Mouse (Mus musculus) embryo, embryonic 11.5 days (tissue): ENCODE measurements around the gene Frs2.
"Not testable (repeated sequence)": the region's sequence is repeated elsewhere in the genome, so short reads cannot be mapped to it uniquely, and the experiment has no call there.

Experiments
- DNase-seq: peaks from one replicate; pipeline ENCODE4 v3.0.0-alpha.2; 2012; ENCODE audit warnings: low read depth, low spot score

Frs2 gene

DNA sequence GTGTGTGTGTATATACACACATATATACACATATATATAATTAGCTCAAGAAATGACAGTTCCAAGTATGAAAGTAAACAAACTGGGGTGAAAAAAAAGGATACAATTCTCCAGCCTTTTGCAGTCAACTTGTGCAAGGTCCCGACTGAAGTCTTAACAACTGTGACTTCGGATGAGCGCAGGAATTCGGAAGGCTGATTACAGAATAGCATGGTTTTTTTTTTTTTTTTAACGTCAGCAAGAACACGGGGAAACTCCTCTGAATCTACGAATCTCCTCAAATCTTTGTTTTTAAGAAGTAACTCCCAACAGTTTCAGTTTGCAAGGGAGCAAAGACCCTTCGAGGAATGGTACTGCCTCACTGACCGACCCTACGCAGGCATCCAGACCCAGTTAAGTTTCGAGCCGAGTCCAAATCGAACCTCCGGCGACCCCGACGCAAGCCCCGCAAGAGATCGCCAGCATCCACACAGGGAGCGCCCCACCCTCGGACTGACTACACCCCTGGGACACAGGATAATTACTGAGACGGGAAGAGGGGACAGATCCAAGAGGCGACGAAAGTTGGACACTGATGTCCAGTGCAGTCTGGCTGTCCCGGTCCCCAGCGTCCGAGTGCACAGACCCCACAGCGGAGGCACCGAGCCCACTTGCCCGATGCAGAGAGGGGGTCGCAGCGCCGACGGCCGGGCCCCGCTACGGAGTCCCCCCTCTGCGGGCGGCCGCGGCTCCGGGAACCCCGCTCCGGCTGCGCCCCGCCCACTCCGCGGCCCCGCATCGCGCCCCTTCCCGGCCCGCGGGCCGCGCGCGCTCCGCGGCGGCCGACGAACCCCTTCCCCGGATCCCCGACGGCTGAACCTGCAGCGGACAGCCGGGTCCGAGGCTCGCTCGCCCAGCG lies 622 bp downstream of the Frs2 start:
- no peak for DNase-seq

DNA sequence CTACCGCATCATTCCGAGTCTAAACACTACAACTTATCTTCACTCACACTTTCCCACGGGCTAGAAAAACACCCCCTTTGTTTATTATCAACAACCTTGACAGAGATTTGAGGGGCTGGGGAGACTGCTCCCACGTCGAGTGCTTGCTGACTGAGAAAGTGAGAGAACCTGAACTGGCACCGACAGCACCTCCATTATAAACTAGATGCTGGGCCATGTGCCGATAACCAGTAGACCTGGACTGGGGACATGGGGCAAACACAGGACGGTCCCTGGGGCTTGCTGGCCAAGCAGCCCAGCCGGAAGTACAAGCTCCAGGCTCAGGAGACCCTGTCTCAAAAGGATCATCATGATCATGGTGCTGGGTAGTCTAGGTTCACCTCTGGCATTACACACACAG lies 1.9 kb downstream of the Frs2 start:
- no peak for DNase-seq

DNA sequence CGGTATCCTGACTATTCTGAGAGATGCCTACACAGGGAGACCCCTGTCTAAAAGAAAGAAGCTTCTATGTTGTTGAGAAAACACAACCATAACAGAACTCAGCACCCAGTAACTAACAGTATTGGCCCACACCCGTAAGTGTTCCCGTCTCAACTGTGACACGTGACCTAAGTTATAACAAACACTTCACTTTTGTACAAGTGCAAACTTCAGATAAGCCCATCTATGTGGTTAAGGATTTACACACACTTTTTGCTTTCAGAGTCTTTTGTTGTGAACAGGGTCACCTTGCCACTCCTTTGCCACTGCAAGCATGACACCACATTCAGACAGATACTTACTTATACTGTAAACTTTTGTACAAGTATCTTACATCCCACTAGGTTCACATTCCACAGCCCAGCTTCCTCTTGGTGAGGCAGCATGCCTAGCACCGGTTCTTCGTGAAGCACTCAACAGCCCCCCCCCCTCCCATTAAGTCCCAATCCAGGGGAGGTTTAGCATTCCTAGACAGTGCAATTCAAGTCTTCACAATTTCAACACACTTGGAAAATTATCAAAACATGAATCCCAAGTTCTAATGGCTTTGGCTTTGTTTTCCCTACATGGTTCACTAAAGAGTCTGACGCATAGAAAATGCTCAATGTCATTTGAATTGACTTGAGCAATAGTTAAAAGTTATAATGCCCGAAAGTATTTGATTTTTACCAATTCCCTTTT lies 2.6 kb downstream of the Frs2 start:
- no peak for DNase-seq

DNA sequence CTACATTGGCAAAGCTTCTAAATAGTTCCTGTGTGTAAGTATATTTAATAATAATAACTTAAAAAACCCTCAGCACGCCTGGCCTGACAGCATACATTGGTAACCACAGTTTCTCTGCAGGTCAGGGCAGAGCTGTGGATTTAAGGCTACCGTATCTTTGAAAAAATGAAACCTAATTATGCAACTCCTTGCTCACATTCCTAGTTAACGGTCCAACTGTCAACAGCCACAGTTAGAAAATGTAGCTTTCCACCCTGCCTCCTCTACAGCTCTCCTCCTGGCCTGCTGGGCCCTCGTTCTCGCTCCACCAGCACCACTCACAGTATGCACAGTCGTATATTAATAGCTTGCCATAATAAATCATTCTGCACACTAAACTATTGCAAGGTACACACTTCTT lies 3.7 kb downstream of the Frs2 start:
- no peak for DNase-seq

DNA sequence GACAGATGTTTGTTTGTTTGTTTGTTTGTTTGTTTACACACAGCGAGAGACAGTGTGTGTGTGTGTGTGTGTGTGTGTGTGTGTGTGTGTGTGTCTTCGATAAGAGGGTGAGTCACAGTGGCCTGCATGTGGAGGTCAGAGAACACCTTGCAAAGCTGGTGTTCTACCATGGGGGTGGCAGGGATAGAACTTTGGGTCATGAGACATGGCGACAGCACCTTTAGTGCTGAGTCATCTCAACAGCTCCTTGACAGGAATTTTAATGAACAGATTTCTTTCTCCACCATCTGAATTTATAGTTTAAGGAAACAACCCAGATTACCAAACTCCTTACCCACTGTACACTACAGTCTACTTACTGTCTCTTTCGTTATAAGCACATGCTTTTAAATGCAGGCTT lies 4.3 kb downstream of the Frs2 start:
- DNase-seq, result no peak

DNA sequence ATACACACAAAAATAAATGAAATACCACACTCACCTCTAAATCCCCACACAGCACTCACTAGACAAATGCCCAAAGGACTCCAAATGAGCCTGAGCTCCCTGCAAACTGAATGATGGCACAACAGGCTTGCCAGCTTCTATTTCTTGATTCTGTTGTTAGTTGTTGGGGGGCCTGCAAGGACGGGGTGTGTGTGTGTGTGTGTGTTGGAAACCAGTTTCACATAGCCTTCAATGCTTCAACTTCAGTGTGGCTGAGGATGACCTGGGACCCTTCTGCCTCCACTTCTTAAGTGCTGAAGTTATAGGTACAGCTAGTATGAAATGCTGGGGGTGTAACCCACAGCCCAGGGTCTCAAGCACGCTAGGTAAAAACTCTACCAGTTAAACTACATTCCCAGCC lies 5.0 kb downstream of the Frs2 start:
- no peak for DNase-seq

DNA sequence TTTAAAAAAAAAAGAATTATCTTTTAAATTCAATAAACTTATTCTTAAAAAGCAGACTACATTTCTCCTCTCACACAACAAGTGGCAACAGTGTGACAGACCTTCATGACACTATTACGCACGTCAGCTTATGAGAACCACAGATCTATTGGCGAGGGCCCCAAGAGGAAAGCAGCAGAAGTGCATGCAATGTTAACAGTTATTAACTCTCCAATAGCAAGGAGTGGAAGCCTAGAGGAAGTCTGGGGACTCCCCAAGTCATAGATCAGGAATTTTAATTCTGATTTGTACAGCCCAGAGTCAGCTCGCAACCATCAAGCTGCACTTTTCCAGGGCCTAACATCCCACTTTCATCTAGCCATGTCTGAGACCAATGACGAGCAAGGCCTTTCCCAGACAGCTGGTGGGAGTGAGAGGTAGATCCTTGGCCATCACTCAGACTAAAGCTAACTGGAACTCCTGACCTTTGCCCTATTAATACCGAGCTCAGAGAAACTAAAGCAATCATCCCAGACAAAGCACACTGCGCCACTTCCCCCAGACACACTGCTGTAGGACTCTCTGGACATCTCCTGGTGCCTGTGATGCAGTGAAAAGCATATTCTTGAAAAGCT lies 6.3 kb downstream of the Frs2 start:
- DNase-seq, result no peak

DNA sequence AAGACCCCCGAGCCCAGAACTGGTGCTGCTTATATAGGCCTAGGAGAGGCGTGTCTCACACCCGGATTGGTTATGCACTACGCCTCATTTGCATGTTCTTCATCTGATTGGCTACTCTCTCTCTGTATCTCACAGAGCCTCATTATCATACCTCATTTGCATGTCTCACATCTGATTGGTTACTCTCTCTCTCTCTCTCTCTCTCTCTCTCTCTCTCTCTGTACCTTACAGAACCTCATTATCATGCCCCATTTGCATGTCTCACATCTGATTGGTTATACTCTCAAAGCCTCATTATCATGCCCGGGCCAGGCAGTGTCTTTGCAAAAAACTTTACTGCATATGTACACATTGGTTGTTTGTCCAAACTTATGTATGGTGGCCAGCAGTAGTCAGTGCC lies 16.8 kb downstream of the Frs2 start:
- DNase-seq, result not testable (repeated sequence)

DNA sequence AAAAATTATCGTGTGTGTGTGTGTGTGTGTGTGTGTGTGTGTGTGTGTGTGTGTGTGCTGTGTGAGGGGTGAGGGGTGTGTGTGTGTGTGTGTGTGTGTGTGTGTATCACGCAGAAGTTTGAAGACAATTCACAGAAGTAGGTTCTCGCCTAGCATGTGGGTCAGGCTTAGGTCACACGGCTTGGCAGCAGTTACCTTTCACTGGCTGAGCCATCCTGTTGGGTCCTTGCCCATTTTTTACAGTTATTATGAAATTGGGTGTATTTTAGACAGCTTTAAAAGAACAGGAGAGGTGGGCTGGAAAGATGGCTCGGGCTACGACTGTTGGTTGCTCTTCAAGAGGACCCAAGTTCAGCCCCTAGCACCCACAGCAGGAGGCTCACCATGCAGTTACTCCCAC lies 18.3 kb downstream of the Frs2 start:
- DNase-seq, result no peak

DNA sequence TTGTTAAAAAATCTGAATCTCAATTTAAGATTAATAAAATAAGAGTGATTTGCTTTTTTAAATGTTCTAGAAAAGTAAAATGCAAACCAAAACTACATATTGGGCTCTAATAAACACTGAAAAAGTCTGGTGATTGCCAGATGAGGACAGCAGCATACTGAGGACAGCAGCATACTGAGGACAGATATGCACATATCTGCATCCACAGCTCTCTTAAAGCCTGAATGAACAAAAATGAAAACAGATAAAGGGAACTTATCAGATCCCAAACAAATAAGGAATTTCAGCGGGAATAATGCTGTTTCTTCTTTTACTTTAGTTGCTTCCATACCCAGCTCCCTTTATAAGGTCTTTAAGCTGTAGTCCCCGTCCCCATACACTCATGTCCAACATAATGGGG lies 19.6 kb downstream of the Frs2 start:
- DNase-seq, result no peak

DNA sequence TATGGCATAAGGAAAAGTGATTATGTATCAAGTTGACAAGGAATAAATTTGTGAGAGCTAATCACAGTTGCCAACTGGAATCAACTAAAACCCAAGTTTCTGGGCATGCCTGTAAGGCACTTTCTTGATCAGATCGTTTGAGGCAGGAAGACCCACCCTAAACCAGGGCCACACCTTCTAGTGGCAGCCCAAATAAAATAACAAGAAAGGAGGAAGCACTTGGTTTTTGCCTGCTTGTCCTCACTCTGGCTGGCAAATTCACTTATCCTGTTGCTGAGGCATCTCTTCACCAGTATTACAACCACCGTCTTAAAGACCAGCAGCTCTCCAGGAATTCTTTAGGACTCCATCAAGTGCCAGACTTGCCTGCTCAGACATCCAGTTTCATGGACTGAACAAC lies 20.9 kb downstream of the Frs2 start:
- no peak for DNase-seq

DNA sequence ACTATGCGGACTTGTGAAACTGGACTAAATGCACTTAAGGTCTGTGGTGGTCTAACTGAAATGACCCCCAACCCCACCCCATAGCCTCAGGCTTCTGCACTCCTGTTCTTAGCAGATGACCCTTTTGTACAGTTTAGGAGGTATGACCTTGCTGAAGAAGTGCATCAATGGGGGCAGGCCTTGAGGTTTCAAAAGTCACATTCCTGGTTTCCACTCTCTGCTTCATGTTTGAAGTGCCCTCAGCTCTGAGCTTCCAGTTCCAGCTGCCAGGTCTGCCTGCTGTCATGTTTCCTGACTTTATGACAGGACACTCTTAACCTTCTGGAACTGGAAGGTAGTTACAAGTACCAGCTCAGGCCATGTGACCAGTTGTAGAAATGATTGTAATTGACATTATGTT lies 21.6 kb downstream of the Frs2 start:
- DNase-seq, result no peak

DNA sequence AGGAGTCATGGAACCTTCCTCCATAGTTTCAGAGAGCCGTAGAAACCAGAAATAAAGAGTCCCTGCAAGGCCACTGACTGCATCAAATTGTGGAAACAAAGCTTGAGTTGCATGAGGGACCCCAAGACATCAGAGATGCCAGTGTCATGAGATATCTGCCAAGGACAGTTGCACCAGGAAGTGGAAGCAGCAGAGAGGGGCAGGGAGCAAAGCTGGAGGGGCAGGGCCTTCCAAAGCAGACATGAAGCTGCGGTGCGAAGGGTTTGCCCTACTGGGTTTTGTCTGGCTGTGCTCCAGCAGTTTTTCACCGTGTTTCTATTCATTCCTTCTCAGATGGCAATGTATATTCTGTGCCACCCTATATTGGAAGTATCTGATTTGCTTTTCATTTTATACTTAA lies 22.1 kb downstream of the Frs2 start:
- DNase-seq, result no peak

DNA sequence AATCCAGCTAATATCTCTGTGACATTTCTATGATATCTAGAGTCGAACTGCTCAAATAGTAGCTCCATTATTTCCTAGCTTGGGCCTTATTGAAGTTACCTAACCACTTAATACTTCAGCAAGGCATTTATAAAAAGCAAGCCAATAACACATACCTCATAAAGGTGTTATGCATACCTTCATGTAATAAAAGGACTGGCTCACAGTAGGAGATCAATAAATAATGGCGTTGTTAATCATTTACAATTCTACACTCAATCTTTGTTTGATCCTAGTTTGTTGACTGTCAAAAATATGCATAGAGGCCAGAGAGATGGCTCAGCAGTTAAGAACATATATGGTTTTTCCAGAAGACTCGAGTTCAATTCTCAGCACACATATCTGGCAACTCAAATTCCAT lies 26.9 kb downstream of the Frs2 start:
- no peak for DNase-seq

DNA sequence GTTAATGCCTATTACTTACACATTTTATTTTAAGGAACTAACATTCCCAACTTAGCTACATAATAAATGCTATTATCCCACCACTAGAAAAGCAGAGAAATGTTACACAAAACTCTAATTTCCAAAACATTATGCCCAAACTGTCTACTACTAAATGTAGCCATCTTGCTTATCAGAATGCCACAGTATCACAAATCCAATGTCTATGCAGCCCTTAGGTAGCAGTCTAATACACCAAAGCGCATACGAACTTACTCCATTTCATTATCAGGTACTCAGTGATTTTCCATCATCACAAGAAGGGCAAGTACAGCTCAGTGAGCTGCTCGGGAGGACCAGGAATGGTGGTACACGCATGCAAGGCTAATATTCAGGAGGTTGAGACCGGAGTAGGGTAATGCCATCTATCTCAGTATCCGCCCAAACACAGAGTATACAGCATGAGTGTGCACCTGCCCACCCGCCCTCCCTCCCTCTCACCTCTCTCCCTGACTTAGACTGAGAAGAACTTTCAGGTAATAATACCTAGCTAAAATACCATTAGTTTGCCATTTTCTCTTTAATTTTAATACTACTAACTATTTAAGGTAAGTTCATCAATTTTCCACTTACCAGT lies 28.2 kb downstream of the Frs2 start:
- DNase-seq, result no peak

DNA sequence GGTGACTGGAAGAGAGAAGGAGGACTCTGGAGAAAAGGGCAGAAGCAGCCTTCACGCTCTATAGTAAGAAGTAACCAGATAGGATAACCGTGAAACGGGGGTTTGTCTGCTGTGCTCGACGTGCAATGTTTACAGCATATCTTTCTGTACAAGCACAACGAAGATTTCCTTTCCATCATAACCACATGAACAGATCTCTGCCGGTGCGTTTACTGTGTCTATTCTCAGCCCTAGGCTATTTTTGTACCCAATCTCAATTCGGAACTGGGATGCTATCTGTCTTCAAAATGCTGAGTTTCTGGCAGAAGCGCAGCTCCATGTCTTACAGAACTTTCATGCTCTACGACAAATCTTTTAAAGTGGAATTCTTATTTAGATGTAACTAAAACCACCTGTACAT lies 28.8 kb downstream of the Frs2 start:
- no peak for DNase-seq

DNA sequence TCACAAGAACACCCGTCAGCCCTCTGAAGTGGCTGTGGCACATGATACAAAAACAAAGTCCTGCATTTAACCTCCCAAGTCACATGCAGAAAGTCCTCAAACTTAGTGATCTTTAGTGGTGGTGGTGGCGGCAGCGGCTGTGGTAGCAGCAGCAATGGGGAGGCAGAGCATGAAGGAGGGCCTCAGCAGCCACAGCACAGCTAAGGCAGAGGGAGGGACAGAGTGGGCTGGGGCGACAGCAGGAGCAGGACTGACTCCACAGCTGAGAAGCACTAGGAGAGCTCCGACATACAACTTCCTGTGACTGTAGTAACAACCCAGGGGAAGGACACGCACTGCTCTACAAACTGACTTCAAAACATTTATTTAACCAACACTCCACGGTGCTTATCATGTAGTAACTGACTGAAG lies 29.9 kb downstream of the Frs2 start:
- no peak for DNase-seq

DNA sequence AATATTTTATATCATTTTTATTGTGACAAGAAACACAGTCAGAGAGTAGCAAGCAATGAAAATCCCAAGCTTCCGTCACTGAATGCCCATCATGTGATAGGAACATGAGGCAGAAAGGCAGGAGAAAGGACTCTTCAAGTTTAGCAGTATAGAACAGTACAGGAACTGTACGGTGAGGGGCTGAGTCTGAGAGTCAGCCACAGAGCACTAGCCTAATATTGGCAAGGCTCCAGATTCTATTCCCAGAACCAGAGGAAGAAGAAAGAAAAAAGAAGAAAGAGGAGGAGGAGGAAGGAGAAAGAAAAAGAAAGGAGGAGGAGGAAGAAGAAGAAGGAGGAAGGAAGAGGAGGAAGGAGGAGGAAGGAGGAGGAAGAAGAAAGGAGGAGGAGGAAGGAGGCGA lies 32.7 kb downstream of the Frs2 start:
- no peak for DNase-seq

DNA sequence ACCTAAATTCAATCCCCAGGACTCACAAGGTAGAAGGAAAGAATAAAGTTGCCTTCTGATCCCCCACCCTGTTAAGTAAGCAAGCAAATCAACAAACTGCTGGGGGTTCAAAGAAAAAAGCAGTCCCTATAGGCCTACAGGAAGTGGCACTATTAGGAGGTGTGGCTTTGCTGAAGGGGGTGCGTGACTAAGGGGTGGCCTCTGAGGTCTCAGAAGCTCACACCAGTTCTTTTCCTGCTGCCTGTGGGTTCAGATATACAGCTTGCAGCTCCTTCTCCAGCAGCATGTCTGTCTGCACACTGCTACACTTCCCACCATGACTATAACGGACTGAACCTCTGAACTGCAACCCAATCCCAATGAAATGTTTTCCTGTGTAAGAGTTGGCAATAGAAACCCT lies 35.8 kb downstream of the Frs2 start:
- DNase-seq, result no peak

DNA sequence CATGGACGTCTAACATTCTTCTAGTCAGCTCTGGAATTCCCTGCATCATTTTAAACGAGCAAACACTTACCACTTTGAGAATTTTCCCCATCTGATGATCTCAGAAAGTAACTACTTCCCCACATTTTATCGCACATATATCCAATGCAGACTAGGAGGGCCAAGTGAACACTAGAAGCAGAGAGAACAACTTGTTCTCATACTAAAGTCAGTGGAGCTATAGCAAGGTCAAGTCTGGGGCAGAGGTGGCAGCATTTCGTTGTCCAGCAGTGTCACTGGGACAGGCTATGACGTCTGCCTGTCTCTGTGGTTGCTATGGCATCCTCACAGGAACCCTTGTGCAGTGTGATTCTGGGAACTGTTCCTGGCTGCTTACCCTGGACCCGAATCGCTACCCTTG lies 36.9 kb downstream of the Frs2 start:
- no peak for DNase-seq

DNA sequence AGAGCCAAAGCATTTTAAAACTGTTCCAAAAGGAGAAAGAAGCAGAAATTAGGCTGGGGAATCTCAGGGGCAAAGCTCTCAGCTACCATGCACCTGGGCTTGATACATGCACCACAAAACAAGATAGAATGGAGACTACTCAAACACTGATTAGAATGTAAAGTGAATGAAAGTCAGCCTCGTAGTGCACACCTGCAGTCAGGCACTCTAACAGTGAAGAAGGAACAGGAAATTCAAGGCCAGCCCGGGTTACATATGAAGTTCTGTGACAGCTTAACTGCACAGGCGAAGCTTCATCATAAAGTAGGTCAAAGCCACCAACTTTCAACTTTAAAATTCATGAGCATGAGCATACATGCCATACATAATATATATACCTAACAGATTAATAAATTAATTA lies 38.1 kb downstream of the Frs2 start:
- DNase-seq, result no peak

DNA sequence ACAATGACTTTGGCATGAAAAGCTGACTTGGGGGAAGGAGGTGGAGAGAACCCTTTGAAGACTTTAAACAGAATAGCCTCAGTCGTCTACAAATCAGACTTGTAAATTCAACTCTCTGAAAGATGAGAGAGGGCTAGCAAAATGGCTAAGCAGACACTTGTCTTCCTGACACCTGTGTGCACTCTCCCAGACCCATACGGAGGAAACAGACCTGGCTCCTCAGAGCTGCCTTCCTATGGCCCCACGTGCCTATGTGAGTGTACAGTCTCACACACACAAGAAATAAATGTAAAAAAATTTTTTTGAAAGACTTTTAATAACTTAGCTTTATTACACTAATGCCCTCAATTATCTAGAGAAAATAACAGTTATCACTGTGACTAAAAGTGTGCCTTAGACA lies 41.6 kb downstream of the Frs2 start:
- no peak for DNase-seq
